Mouse (Mus musculus): ENCODE measurements around the gene Fgfr2.
"Not testable (repeated sequence)": the region's sequence is repeated elsewhere in the genome, so short reads cannot be mapped to it uniquely, and the experiment has no call there.

The Fgfr2 gene

GRCm38 (mm10) chr7:132477753-132478152 lies 645.4 kb downstream of the Fgfr2 start:
- DNase-seq = no peak

- DNase-seq = no peak
Measured at GRCm38 (mm10) chr7:132476491-132476890, 646.7 kb downstream of the Fgfr2 start.

GRCm38 (mm10) chr7:132475069-132475468 lies 648.1 kb downstream of the Fgfr2 start:
- peak; percentile 75 for DNase-seq

GRCm38 (mm10) chr7:132471327-132471726 lies 651.8 kb downstream of the Fgfr2 start:
- DNase-seq = peak; percentile 84

GRCm38 (mm10) chr7:132468391-132468790 lies 654.8 kb downstream of the Fgfr2 start:
- DNase-seq = no peak

- DNase-seq = no peak
Measured at GRCm38 (mm10) chr7:132465897-132466296, 657.3 kb downstream of the Fgfr2 start.

- DNase-seq = no peak
Measured at GRCm38 (mm10) chr7:132464894-132465293, 658.3 kb downstream of the Fgfr2 start.

GRCm38 (mm10) chr7:132458493-132458892 lies 664.7 kb downstream of the Fgfr2 start:
- no peak for DNase-seq

GRCm38 (mm10) chr7:132455071-132455720 lies 668.0 kb downstream of the Fgfr2 start:
- DNase-seq = peak; percentile 29

GRCm38 (mm10) chr7:132449891-132450735 lies 673.0 kb downstream of the Fgfr2 start:
- no peak for DNase-seq

- DNase-seq = peak; percentile 43
Measured at GRCm38 (mm10) chr7:132448511-132449154, 674.5 kb downstream of the Fgfr2 start.

GRCm38 (mm10) chr7:132447558-132447957 lies 675.6 kb downstream of the Fgfr2 start:
- DNase-seq = no peak

- DNase-seq = no peak
Measured at GRCm38 (mm10) chr7:132446841-132447240, 676.3 kb downstream of the Fgfr2 start.

- DNase-seq = no peak
Measured at GRCm38 (mm10) chr7:132444221-132444620, 678.9 kb downstream of the Fgfr2 start.

GRCm38 (mm10) chr7:132443769-132444168 lies 679.4 kb downstream of the Fgfr2 start:
- DNase-seq = no peak

GRCm38 (mm10) chr7:132443134-132443533 lies 680.0 kb downstream of the Fgfr2 start:
- no peak for DNase-seq

- DNase-seq = not testable (repeated sequence)
Measured at GRCm38 (mm10) chr7:132442133-132442763, 680.9 kb downstream of the Fgfr2 start.

GRCm38 (mm10) chr7:132439916-132440315 lies 683.2 kb downstream of the Fgfr2 start:
- DNase-seq = no peak

GRCm38 (mm10) chr7:132438060-132438459 lies 685.1 kb downstream of the Fgfr2 start:
- no peak for DNase-seq

GRCm38 (mm10) chr7:132437431-132437830 lies 685.7 kb downstream of the Fgfr2 start:
- DNase-seq = no peak

GRCm38 (mm10) chr7:132435486-132436055 lies 687.6 kb downstream of the Fgfr2 start:
- DNase-seq = peak; percentile 19

- peak; percentile 39 for DNase-seq
Measured at GRCm38 (mm10) chr7:132429324-132429723, 693.8 kb downstream of the Fgfr2 start.

- DNase-seq = no peak
Measured at GRCm38 (mm10) chr7:132428308-132428707, 694.8 kb downstream of the Fgfr2 start.

Data from lung, postnatal 10 days (tissue).